Mouse (Mus musculus) right cerebral cortex, postnatal 14 days (tissue): ENCODE data around the gene Pkd2l1.
"Not testable (repeated sequence)": the region's sequence is repeated elsewhere in the genome, so short reads cannot be mapped to it uniquely, and the experiment has no call there.

Source experiments
- DNase-seq: peaks from one replicate; pipeline ENCODE4 v3.0.0; 2022

Pkd2l1 gene

GRCm38 (mm10) chr19:44153781-44154180, 38.5 kb downstream of the Pkd2l1 start:
- DNase-seq, result no peak

GRCm38 (mm10) chr19:44148991-44149390, 43.3 kb downstream of the Pkd2l1 start:
- DNase-seq, result no peak

- DNase-seq, result no peak
Observed at GRCm38 (mm10) chr19:44148345-44148744, 43.9 kb downstream of the Pkd2l1 start.

GRCm38 (mm10) chr19:44146951-44147350, 45.3 kb downstream of the Pkd2l1 start:
- no peak for DNase-seq

GRCm38 (mm10) chr19:44146568-44146879, 45.7 kb downstream of the Pkd2l1 start:
- no peak for DNase-seq

GRCm38 (mm10) chr19:44145702-44146567, 46.3 kb downstream of the Pkd2l1 start, which contains the start of gene Bloc1s2:
Gene Bloc1s2 (minus strand): TSS chr19:44146446.
- DNase-seq, result peak; percentile 88

- DNase-seq, result no peak
Observed at GRCm38 (mm10) chr19:44144366-44144765, 47.9 kb downstream of the Pkd2l1 start.

- no peak for DNase-seq
Observed at GRCm38 (mm10) chr19:44135960-44136485, 56.2 kb downstream of the Pkd2l1 start.

- DNase-seq, result peak; percentile 90
Observed at GRCm38 (mm10) chr19:44135072-44135959, 56.9 kb downstream of the Pkd2l1 start, which contains the start of gene Cwf19l1. Gene Cwf19l1 (minus strand): TSS chr19:44135876.

- no peak for DNase-seq
Observed at GRCm38 (mm10) chr19:44132917-44133316, 59.3 kb downstream of the Pkd2l1 start.

GRCm38 (mm10) chr19:44128560-44128959, 63.7 kb downstream of the Pkd2l1 start:
- DNase-seq, result no peak

GRCm38 (mm10) chr19:44127729-44128497, 64.3 kb downstream of the Pkd2l1 start:
- DNase-seq, result no peak

GRCm38 (mm10) chr19:44121137-44121536, 71.1 kb downstream of the Pkd2l1 start:
- DNase-seq, result no peak

GRCm38 (mm10) chr19:44120686-44121085, 71.6 kb downstream of the Pkd2l1 start:
- not testable (repeated sequence) for DNase-seq

- DNase-seq, result no peak
Observed at GRCm38 (mm10) chr19:44117793-44118192, 74.4 kb downstream of the Pkd2l1 start.

GRCm38 (mm10) chr19:44111706-44112105, 80.5 kb downstream of the Pkd2l1 start:
- DNase-seq, result no peak

GRCm38 (mm10) chr19:44110356-44110755, 81.9 kb downstream of the Pkd2l1 start:
- no peak for DNase-seq

GRCm38 (mm10) chr19:44108996-44109395, 83.2 kb downstream of the Pkd2l1 start:
- no peak for DNase-seq

GRCm38 (mm10) chr19:44107661-44108521, 84.4 kb downstream of the Pkd2l1 start:
- DNase-seq, result no peak

- peak; percentile 97 for DNase-seq
Observed at GRCm38 (mm10) chr19:44106831-44107660, 85.2 kb downstream of the Pkd2l1 start, which contains the start of gene Chuk. Gene Chuk (minus strand): TSS chr19:44107480.

- no peak for DNase-seq
Observed at GRCm38 (mm10) chr19:44104393-44104792, 87.8 kb downstream of the Pkd2l1 start.
